Mouse (Mus musculus): ENCODE measurements around the gene Cacna2d1. TPM values are rescaled to one million over a fixed set of nuclear protein-coding genes. Genes with fewer than 3 reads are reported as not detected.

Cacna2d1 gene
- polyA plus RNA-seq, 1 experiment: 25.7 TPM

DNA sequence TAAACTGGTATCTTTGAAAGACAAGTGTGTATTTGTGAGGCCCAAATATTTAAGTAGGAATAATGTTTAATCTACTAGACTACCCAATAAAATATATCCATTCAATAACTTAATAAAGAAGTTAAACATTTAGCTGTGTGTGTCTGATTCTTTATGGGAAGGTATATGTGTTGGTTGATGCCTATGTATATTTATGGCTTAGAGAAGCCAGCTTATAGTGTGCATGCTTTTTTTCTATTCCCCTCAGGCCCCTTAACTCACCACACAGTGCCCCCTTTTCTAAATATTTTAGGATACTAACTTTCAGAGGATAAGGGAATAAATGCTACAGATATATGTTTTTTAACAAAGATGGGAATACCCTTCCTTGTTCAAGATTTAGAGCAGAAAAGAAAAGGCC is 128.8 kb downstream of the Cacna2d1 start:
- Histone ChIP-seq H3K27ac (ENCODE audit: insufficient read depth, low read length) (no peak overlapping the region), H3K4me1 (ENCODE audit: control insufficient read depth, insufficient read depth, low read length) (peaks cover 4% of the 10 kb centered on the region; the same call in 1 of the 2 replicates), H3K4me3 (replicated peaks; ENCODE audit: insufficient read depth, low read depth, low read length) (no peak overlapping the region), H3K27me3 (ENCODE audit: control insufficient read depth, insufficient read depth, low read length) (no peaks in the 10 kb centered on the region)
- no peak for DNase-seq
- TF ChIP-seq POLR2A (IDR thresholded peaks at IDR 0.05; ENCODE audit: borderline replicate concordance, insufficient read depth, low read length): no peak
- no peak for TF ChIP-seq CTCF (IDR thresholded peaks at IDR 0.05; ENCODE audit: borderline replicate concordance, insufficient read depth, low read depth, low read length)

DNA sequence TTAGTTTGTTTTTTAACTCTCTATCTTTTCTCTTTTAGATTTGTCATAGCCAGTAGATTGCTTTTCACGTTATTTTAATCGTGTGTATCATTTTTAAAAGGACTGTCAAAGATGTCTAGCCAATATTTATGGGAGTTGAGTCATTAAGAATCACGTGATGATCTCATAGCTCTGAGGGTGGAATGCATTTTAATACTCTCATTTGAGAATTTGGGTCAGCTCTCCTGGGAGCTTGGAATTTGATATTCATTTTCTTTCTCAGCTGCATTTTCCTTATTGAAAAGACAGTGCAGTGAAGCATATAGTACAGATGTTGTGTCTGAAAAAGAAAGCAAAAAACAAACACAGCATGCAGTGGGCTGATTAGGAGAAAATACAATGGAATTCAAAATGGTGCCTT is 129.5 kb downstream of the Cacna2d1 start:
- Histone ChIP-seq H3K27me3 (ENCODE audit: control insufficient read depth, insufficient read depth, low read length) (no peaks in the 10 kb centered on the region), H3K4me1 (ENCODE audit: control insufficient read depth, insufficient read depth, low read length) (peaks cover 4% of the 10 kb centered on the region; the same call in 1 of the 2 replicates), H3K4me3 (replicated peaks; ENCODE audit: insufficient read depth, low read depth, low read length) (no peak overlapping the region), H3K27ac (ENCODE audit: insufficient read depth, low read length) (no peak overlapping the region)
- TF ChIP-seq CTCF (IDR thresholded peaks at IDR 0.05; ENCODE audit: borderline replicate concordance, insufficient read depth, low read depth, low read length) (no peak), POLR2A (IDR thresholded peaks at IDR 0.05; ENCODE audit: borderline replicate concordance, insufficient read depth, low read length) (no peak)
- 65% methylated on average over 3 of the region's 3 CpGs for WGBS
- DNase-seq: no peak

- no peak overlapping the region for H3K27ac ChIP-seq (ENCODE audit: insufficient read depth, low read length)
- H3K27me3 ChIP-seq (ENCODE audit: control insufficient read depth, insufficient read depth, low read length): no peaks in the 10 kb centered on the region
- H3K4me3 ChIP-seq (replicated peaks; ENCODE audit: insufficient read depth, low read depth, low read length): no peak overlapping the region
- 87% methylated on average over 4 of the region's 4 CpGs for WGBS
- TF ChIP-seq POLR2A (IDR thresholded peaks at IDR 0.05; ENCODE audit: borderline replicate concordance, insufficient read depth, low read length): no peak
- no peak for TF ChIP-seq CTCF (IDR thresholded peaks at IDR 0.05; ENCODE audit: borderline replicate concordance, insufficient read depth, low read depth, low read length)
- DNase-seq: no peak
- H3K4me1 ChIP-seq (ENCODE audit: control insufficient read depth, insufficient read depth, low read length): peaks cover 4% of the 10 kb centered on the region; the same call in 1 of the 2 replicates
Observed at GRCm38 (mm10) chr5:16065816-16066215, 131.3 kb downstream of the Cacna2d1 start.

DNA sequence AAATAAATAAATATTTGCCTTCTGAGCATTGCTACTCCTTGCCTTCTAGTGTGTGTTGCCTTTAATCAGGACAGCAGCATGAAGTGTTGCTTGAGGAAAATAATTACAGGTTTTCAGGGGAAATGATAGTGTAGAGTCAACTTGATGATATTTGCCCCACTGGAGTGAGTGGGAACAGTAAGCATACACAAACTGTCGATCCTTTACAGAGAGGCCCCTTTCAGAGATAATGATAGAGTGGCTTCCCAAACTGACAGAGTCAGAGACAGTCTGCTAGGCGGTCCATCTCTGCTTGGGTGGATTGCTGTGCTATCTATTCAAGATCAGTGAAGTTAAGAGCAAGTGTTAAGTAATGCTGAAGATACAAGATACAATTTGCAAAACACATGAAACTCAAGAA is 147.8 kb downstream of the Cacna2d1 start:
- no peak for DNase-seq
- TF ChIP-seq POLR2A (IDR thresholded peaks at IDR 0.05; ENCODE audit: borderline replicate concordance, insufficient read depth, low read length): no peak
- TF ChIP-seq CTCF (IDR thresholded peaks at IDR 0.05; ENCODE audit: borderline replicate concordance, insufficient read depth, low read depth, low read length): no peak
- Histone ChIP-seq H3K4me3 (replicated peaks; ENCODE audit: insufficient read depth, low read depth, low read length) (no peak overlapping the region), H3K27ac (ENCODE audit: insufficient read depth, low read length) (no peak overlapping the region), H3K27me3 (ENCODE audit: control insufficient read depth, insufficient read depth, low read length) (no peaks in the 10 kb centered on the region), H3K4me1 (ENCODE audit: control insufficient read depth, insufficient read depth, low read length) (no peaks in the 10 kb centered on the region)
- WGBS: 96% methylated on average over 2 of the region's 2 CpGs

DNA sequence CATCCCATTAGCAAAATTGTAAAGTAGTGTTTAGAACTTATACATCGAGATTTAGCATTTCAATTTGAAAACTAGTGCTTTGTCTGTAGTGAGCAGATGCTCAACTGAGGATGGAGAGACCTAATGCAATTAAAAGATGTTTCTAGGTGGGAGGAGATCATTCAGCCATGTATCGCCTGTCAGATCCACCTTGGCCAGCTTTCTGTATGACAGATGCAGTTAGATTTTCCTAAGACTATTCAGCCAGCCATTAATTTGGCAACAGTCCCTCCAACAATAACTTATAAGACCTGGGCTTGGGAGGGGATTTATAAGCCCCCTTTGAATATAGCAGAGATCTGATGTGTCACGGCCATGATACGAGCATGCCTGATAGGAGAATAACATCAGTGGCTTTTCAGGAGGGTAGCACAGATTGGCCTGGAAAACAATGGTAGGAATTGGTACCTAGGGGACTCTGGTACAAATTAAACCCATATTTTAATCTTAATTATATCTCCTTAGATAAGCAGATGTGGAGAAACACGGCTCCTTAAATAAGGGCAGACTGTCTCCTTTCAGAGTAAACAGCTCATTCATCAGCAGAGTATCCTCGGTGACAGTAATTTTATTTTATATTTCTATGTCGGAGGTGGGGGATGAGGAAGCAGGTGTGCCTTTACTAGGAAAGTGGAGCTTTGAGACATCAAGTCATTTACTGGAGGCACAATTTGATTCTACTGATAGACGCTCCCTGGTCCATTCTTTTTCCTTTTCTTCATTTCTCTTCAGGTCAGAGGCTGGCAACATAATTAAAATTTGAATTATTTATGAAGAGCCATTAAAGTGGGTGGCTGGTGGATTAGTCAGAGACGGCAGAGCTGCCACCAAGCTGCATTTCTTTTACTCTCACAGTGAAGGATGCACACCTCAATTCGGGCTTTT is 152.8 kb downstream of the Cacna2d1 start:
- Histone ChIP-seq H3K27me3 (ENCODE audit: control insufficient read depth, insufficient read depth, low read length) (no peaks in the 10 kb centered on the region), H3K27ac (ENCODE audit: insufficient read depth, low read length) (no peak overlapping the region), H3K4me3 (replicated peaks; ENCODE audit: insufficient read depth, low read depth, low read length) (no peak overlapping the region), H3K4me1 (ENCODE audit: control insufficient read depth, insufficient read depth, low read length) (peaks cover 3% of the 10 kb centered on the region; the same call in 1 of the 2 replicates)
- TF ChIP-seq CTCF (IDR thresholded peaks at IDR 0.05; ENCODE audit: borderline replicate concordance, insufficient read depth, low read depth, low read length) (no peak), POLR2A (IDR thresholded peaks at IDR 0.05; ENCODE audit: borderline replicate concordance, insufficient read depth, low read length) (no peak)
- 56% methylated on average over 10 of the region's 10 CpGs for WGBS
- peak in 1 of 2 experiments; percentile 36 for DNase-seq

- 40% methylated on average over 2 of the region's 2 CpGs for WGBS
- DNase-seq: no peak
- H3K4me1 ChIP-seq (ENCODE audit: control insufficient read depth, insufficient read depth, low read length): peaks cover 3% of the 10 kb centered on the region; the same call in 1 of the 2 replicates
- no peak overlapping the region for H3K27ac ChIP-seq (ENCODE audit: insufficient read depth, low read length)
- H3K27me3 ChIP-seq (ENCODE audit: control insufficient read depth, insufficient read depth, low read length): no peaks in the 10 kb centered on the region
- H3K4me3 ChIP-seq (replicated peaks; ENCODE audit: insufficient read depth, low read depth, low read length): no peak overlapping the region
- TF ChIP-seq POLR2A (IDR thresholded peaks at IDR 0.05; ENCODE audit: borderline replicate concordance, insufficient read depth, low read length) (no peak), CTCF (IDR thresholded peaks at IDR 0.05; ENCODE audit: borderline replicate concordance, insufficient read depth, low read depth, low read length) (no peak)
Observed at GRCm38 (mm10) chr5:16087995-16088394, 153.5 kb downstream of the Cacna2d1 start.

DNA sequence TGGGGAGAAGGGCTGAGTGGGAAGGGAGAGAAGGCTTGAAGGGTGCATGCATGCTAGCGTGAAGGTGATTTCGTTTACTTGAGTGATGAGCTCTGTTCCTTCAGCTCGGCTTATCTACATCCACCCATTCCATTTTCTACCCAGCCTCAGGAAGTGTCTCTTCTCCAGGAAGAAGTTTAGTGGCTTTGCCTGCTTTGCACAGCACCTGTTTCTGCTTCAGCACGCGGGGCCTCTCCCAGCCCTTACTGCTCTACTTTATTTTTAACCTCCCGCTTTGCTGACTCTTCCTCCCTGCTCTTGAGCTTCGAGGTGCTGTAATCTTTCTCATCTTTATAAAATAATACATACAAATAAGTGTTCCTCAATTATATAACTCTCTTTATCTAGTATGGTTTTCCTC is 158.0 kb downstream of the Cacna2d1 start:
- H3K27me3 ChIP-seq (ENCODE audit: control insufficient read depth, insufficient read depth, low read length): no peaks in the 10 kb centered on the region
- DNase-seq: no peak
- no peak overlapping the region for H3K27ac ChIP-seq (ENCODE audit: insufficient read depth, low read length)
- H3K4me1 ChIP-seq (ENCODE audit: control insufficient read depth, insufficient read depth, low read length): peaks cover 2% of the 10 kb centered on the region
- no peak for TF ChIP-seq POLR2A (IDR thresholded peaks at IDR 0.05; ENCODE audit: borderline replicate concordance, insufficient read depth, low read length)
- TF ChIP-seq CTCF (IDR thresholded peaks at IDR 0.05; ENCODE audit: borderline replicate concordance, insufficient read depth, low read depth, low read length): no peak
- H3K4me3 ChIP-seq (replicated peaks; ENCODE audit: insufficient read depth, low read depth, low read length): no peak overlapping the region
- WGBS: 71% methylated on average over 7 of the region's 7 CpGs
